ENCODE assay signal across 19 mouse cellular contexts in genomic region chr8:34280433-34280832, GRCm38 (mm10).
DNase-seq lines count a peak whose midpoint lies in the region; ATAC-seq and TF ChIP-seq lines count a peak whose summit lies in the region.
"Had no signal": no experiment of that assay in that cellular context is flagged by ENCODE, and none has a peak within 500 bp of the region (broad histone marks: within the 10 kb centered on the region; RNA-seq: fewer than 3 reads in every experiment).

No protein-coding gene starts in this region.

- H3K9ac ChIP-seq in intestine, postnatal 0 days (ENCODE audit: low read depth, low read length), result no peak overlapping the region
- H3K9ac ChIP-seq in intestine, embryonic 16.5 days (ENCODE audit: low read depth, low read length), result no peak overlapping the region
- no peak overlapping the region for H3K9ac ChIP-seq in midbrain, embryonic 14.5 days (replicated peaks; ENCODE audit: low read length)
- H3K9ac ChIP-seq in midbrain, embryonic 16.5 days (ENCODE audit: low read depth, low read length), result no peak overlapping the region
- H3K9ac ChIP-seq: midbrain, embryonic 15.5 days had no signal

- 32% methylated on average over 11 of the region's 11 CpGs for WGBS in intestine, postnatal 0 days
- WGBS in intestine, embryonic 16.5 days, result no CpG with 5 or more reads among the region's 11 CpGs
- 30% methylated on average over 11 of the region's 11 CpGs for WGBS in midbrain, embryonic 14.5 days
- WGBS in midbrain, embryonic 16.5 days, result no CpG with 5 or more reads among the region's 11 CpGs
- WGBS in cerebellum, adult 2 months, result no CpG with 5 or more reads among the region's 11 CpGs

- TF ChIP-seq CTCF in intestine, postnatal 0 days (IDR thresholded peaks at IDR 0.05; ENCODE audit: low read depth), result no peak
- TF ChIP-seq CTCF in cerebellum, adult 2 months (IDR thresholded peaks at IDR 0.05; ENCODE audit: borderline replicate concordance, insufficient read depth, low read depth, low read length), result no peak

- TF ChIP-seq POLR2A in myocyte (IDR thresholded peaks at IDR 0.05; ENCODE audit: insufficient read length, low read depth), result no peak
- no peak for TF ChIP-seq POLR2A in cerebellum, adult 2 months (IDR thresholded peaks at IDR 0.05; ENCODE audit: borderline replicate concordance, insufficient read depth, low read length)

- no peaks in the 10 kb centered on the region for H3K27me3 ChIP-seq in intestine, postnatal 0 days (replicated peaks; ENCODE audit: control insufficient read depth, insufficient read depth, low read length)
- no peaks in the 10 kb centered on the region for H3K27me3 ChIP-seq in intestine, embryonic 16.5 days (replicated peaks; ENCODE audit: control insufficient read depth, insufficient read depth, low read length)
- H3K27me3 ChIP-seq in midbrain, embryonic 14.5 days (ENCODE audit: control insufficient read depth, insufficient read depth, low read length), result no peaks in the 10 kb centered on the region
- H3K27me3 ChIP-seq in midbrain, embryonic 16.5 days (ENCODE audit: control insufficient read depth, insufficient read depth, low read depth, low read length), result no peaks in the 10 kb centered on the region
- H3K27me3 ChIP-seq in myocyte (ENCODE audit: control insufficient read depth, insufficient read depth, insufficient read length), result no peaks in the 10 kb centered on the region
- H3K27me3 ChIP-seq in cerebellum, adult 2 months (ENCODE audit: control insufficient read depth, insufficient read depth, low read length), result no peaks in the 10 kb centered on the region
- H3K27me3 ChIP-seq: midbrain, embryonic 15.5 days had no signal

- H3K9me3 ChIP-seq in intestine, postnatal 0 days (ENCODE audit: control insufficient read depth), result no peaks in the 10 kb centered on the region
- H3K9me3 ChIP-seq in intestine, embryonic 16.5 days (ENCODE audit: control insufficient read depth, low read length), result no peaks in the 10 kb centered on the region
- H3K9me3 ChIP-seq in midbrain, embryonic 14.5 days (ENCODE audit: control insufficient read depth, low read length), result no peaks in the 10 kb centered on the region
- no peaks in the 10 kb centered on the region for H3K9me3 ChIP-seq in midbrain, embryonic 16.5 days (replicated peaks; ENCODE audit: control insufficient read depth, low read length, poor library complexity, severe bottlenecking)
- H3K9me3 ChIP-seq: midbrain, embryonic 15.5 days had no signal

- H3K4me3 ChIP-seq in intestine, postnatal 0 days (ENCODE audit: low read depth, low read length), result no peak overlapping the region
- H3K4me3 ChIP-seq in intestine, embryonic 16.5 days (ENCODE audit: low read length), result no peak overlapping the region
- H3K4me3 ChIP-seq in midbrain, embryonic 14.5 days (replicated peaks; ENCODE audit: low read depth, low read length), result peak overlapping the region; percentile 14
- no peak overlapping the region for H3K4me3 ChIP-seq in midbrain, embryonic 16.5 days (ENCODE audit: low read depth, low read length)
- peak overlapping the region; percentile 13 for H3K4me3 ChIP-seq in myocyte
- no peak overlapping the region for H3K4me3 ChIP-seq in cerebellum, adult 2 months (replicated peaks; ENCODE audit: insufficient read depth, low read depth, low read length)
- H3K4me3 ChIP-seq: heart, adult 2 months; layer of hippocampus, adult 2 months; midbrain, embryonic 15.5 days had no signal

- no peak for ATAC-seq in intestine, postnatal 0 days
- no peak for ATAC-seq in intestine, embryonic 16.5 days
- no peak; the same call in 1 of the 2 replicates for ATAC-seq in midbrain, embryonic 14.5 days (ENCODE audit: low FRiP score, low TSS enrichment)
- no peak for ATAC-seq in midbrain, embryonic 16.5 days
- ATAC-seq: midbrain, embryonic 15.5 days had no signal

- H3K79me2 ChIP-seq in myocyte (ENCODE audit: control insufficient read depth, insufficient read depth), result no peaks in the 10 kb centered on the region

- no peaks in the 10 kb centered on the region for H3K4me1 ChIP-seq in intestine, postnatal 0 days (replicated peaks; ENCODE audit: control insufficient read depth, insufficient read depth, low read length)
- no peaks in the 10 kb centered on the region for H3K4me1 ChIP-seq in intestine, embryonic 16.5 days (ENCODE audit: control insufficient read depth, insufficient read depth, low read length)
- H3K4me1 ChIP-seq in midbrain, embryonic 14.5 days (ENCODE audit: control insufficient read depth, insufficient read depth, low read length), result peaks cover 3% of the 10 kb centered on the region; the same call in 1 of the 2 replicates
- no peaks in the 10 kb centered on the region for H3K4me1 ChIP-seq in midbrain, embryonic 16.5 days (ENCODE audit: control insufficient read depth, insufficient read depth, low read length)
- H3K4me1 ChIP-seq in cerebellum, adult 2 months (ENCODE audit: control insufficient read depth, insufficient read depth, low read length), result no peaks in the 10 kb centered on the region
- H3K4me1 ChIP-seq: midbrain, embryonic 15.5 days had no signal

- peak overlapping the region; percentile 46 for H3K4me2 ChIP-seq in intestine, postnatal 0 days (replicated peaks; ENCODE audit: low read depth)
- no peak overlapping the region for H3K4me2 ChIP-seq in intestine, embryonic 16.5 days (ENCODE audit: low read depth, low read length)
- peak overlapping the region; percentile 43 for H3K4me2 ChIP-seq in midbrain, embryonic 14.5 days (ENCODE audit: low read length)
- no peak overlapping the region for H3K4me2 ChIP-seq in midbrain, embryonic 16.5 days (ENCODE audit: low read length)
- peak overlapping the region; percentile 63 for H3K4me2 ChIP-seq in myocyte (ENCODE audit: low read depth)
- H3K4me2 ChIP-seq: midbrain, embryonic 15.5 days had no signal

- DNase-seq in embryo, embryonic 9.5 days (ENCODE audit: extremely low spot score), result peak; percentile 10
- no peak for DNase-seq in embryo, embryonic 10.5 days (ENCODE audit: low spot score)
- peak; percentile 13 for DNase-seq in midbrain, embryonic 14.5 days
- DNase-seq in cerebellum, adult 2 months, result no peak
- DNase-seq: adrenal gland, adult 2 months; cerebellum, adult 9-11 months; heart, adult 2 months; heart, postnatal 4 days; kidney, adult 2 months; liver; lung, postnatal 36 days; right cerebral cortex, postnatal 14 days; thymus, postnatal 14 days had no signal

- H3K36me3 ChIP-seq in intestine, postnatal 0 days (ENCODE audit: control insufficient read depth, insufficient read depth), result no peaks in the 10 kb centered on the region
- H3K36me3 ChIP-seq in intestine, embryonic 16.5 days (ENCODE audit: control insufficient read depth, insufficient read depth, low read length), result no peaks in the 10 kb centered on the region
- H3K36me3 ChIP-seq in midbrain, embryonic 14.5 days (ENCODE audit: control insufficient read depth, insufficient read depth, low read length), result no peaks in the 10 kb centered on the region
- no peaks in the 10 kb centered on the region for H3K36me3 ChIP-seq in midbrain, embryonic 16.5 days (ENCODE audit: control insufficient read depth, insufficient read depth, low read length)
- H3K36me3 ChIP-seq in myocyte (ENCODE audit: control insufficient read depth, insufficient read depth), result no peaks in the 10 kb centered on the region
- H3K36me3 ChIP-seq: midbrain, embryonic 15.5 days had no signal

- H3ac ChIP-seq in myocyte (ENCODE audit: control insufficient read depth, insufficient read length), result no peak overlapping the region

- no peak overlapping the region for H3K27ac ChIP-seq in intestine, postnatal 0 days (ENCODE audit: low read depth, low read length)
- H3K27ac ChIP-seq in intestine, embryonic 16.5 days (ENCODE audit: low read length), result no peak overlapping the region
- H3K27ac ChIP-seq in midbrain, embryonic 14.5 days (replicated peaks; ENCODE audit: low read depth, low read length), result no peak overlapping the region
- H3K27ac ChIP-seq in midbrain, embryonic 16.5 days (ENCODE audit: low read length), result no peak overlapping the region
- H3K27ac ChIP-seq in cerebellum, adult 2 months (ENCODE audit: insufficient read depth, low read length), result no peak overlapping the region
- H3K27ac ChIP-seq: heart, adult 2 months; layer of hippocampus, adult 2 months; midbrain, embryonic 15.5 days had no signal

TF ChIP-seq in myocyte, 11 proteins besides CTCF, POLR2A, EP300 and RAD21:
- TF ChIP-seq TCF12 (IDR thresholded peaks at IDR 0.05; ENCODE audit: insufficient read depth, poor library complexity, severe bottlenecking) (no peak), SRF (IDR thresholded peaks at IDR 0.05; ENCODE audit: control insufficient read depth, insufficient read length, low read depth) (no peak)

Comparison
In these comparisons a context has a peak if more than half of its experiments do, and no peak if none do; other contexts are left out.
1. DNase-seq: peak in embryo, embryonic 9.5 days (single experiment) and midbrain, embryonic 14.5 days (single experiment); none in embryo, embryonic 10.5 days (single experiment) and cerebellum, adult 2 months (0 of 2).
2. H3K4me2 ChIP-seq: peak in intestine, postnatal 0 days (single experiment), midbrain, embryonic 14.5 days (single experiment) and myocyte (single experiment); none in intestine, embryonic 16.5 days (single experiment) and midbrain, embryonic 16.5 days (single experiment).
3. H3K4me3 ChIP-seq: peak in midbrain, embryonic 14.5 days (single experiment) and myocyte (single experiment); none in intestine, postnatal 0 days (single experiment), intestine, embryonic 16.5 days (single experiment), midbrain, embryonic 16.5 days (single experiment) and cerebellum, adult 2 months (single experiment).